Mouse (Mus musculus): Measurements from ENCODE around the gene Nip7. TPM values are rescaled to one million over a fixed set of nuclear protein-coding genes. Genes with fewer than 3 reads are reported as not detected.
A peak's percentile ranks its signal among the peaks of the same experiment; 100 is the strongest.
"Not testable (repeated sequence)": the region's sequence is repeated elsewhere in the genome, so short reads cannot be mapped to it uniquely, and the experiment has no call there.

Nip7 gene
- 10 to 100 TPM; 34.1 TPM for total RNA-seq (2021)
- long read RNA-seq, experiment 1, transcript Nip7-201 (5 exons, 3,036 nt): major isoform, 10 of 13 reads
- long read RNA-seq, experiment 1, partial matches to known transcripts: 1 of 13 reads
- long read RNA-seq, experiment 1, other reads (novel, unspliced or antisense): 2 of 13 reads
- long read RNA-seq, experiment 2, transcript Nip7-201 (5 exons, 3,036 nt): major isoform, 13 of 14 reads
- long read RNA-seq, experiment 2, partial matches to known transcripts: 0 of 14 reads
- long read RNA-seq, experiment 2, other reads (novel, unspliced or antisense): 1 of 14 reads

GRCm38 (mm10) chr8:107056076-107056972, at the start of gene Nip7, which contains the start of gene Cog8:
Gene Nip7, plus strand, starts transcription at chr8:107056877.
Gene Cog8, minus strand, starts transcription at chr8:107056689.
- peak; percentile 90 for DNase-seq

GRCm38 (mm10) chr8:107007795-107008194, 48.9 kb upstream of the Nip7 start:
- DNase-seq: no peak

- no peak for DNase-seq
Observed at GRCm38 (mm10) chr8:107012666-107013065, 44.0 kb upstream of the Nip7 start.

GRCm38 (mm10) chr8:107014915-107015314, 41.8 kb upstream of the Nip7 start:
- DNase-seq: no peak

- DNase-seq: no peak
Observed at GRCm38 (mm10) chr8:107023479-107023878, 33.2 kb upstream of the Nip7 start.

- no peak for DNase-seq
Observed at GRCm38 (mm10) chr8:107029310-107029709, 27.4 kb upstream of the Nip7 start.

- no peak for DNase-seq
Observed at GRCm38 (mm10) chr8:107030058-107030457, 26.6 kb upstream of the Nip7 start.

- peak; percentile 98 for DNase-seq
Observed at GRCm38 (mm10) chr8:107030650-107031576, 25.8 kb upstream of the Nip7 start, which contains the start of gene Vps4a. Gene Vps4a, plus strand, starts transcription at chr8:107031222.

GRCm38 (mm10) chr8:107031577-107032090, 25.0 kb upstream of the Nip7 start:
- DNase-seq: no peak

- not testable (repeated sequence) for DNase-seq
Observed at GRCm38 (mm10) chr8:107033609-107034008, 23.1 kb upstream of the Nip7 start.

- DNase-seq: no peak
Observed at GRCm38 (mm10) chr8:107035641-107036040, 21.0 kb upstream of the Nip7 start.

- DNase-seq: no peak
Observed at GRCm38 (mm10) chr8:107036626-107037025, 20.1 kb upstream of the Nip7 start.

GRCm38 (mm10) chr8:107040632-107041031, 16.0 kb upstream of the Nip7 start:
- no peak for DNase-seq

GRCm38 (mm10) chr8:107045478-107045877, 11.2 kb upstream of the Nip7 start:
- DNase-seq: no peak

- DNase-seq: no peak
Observed at GRCm38 (mm10) chr8:107046976-107047375, 9.7 kb upstream of the Nip7 start.

- DNase-seq: peak; percentile 85
Observed at GRCm38 (mm10) chr8:107048061-107048941, 8.4 kb upstream of the Nip7 start, which contains the start of gene Pdf. Gene Pdf, minus strand, starts transcription at chr8:107048614.

GRCm38 (mm10) chr8:107049480-107049879, 7.2 kb upstream of the Nip7 start:
- no peak for DNase-seq

GRCm38 (mm10) chr8:107052046-107052445, 4.6 kb upstream of the Nip7 start:
- DNase-seq: no peak

GRCm38 (mm10) chr8:107056973-107057369, 294 bp downstream of the Nip7 start:
- no peak for DNase-seq

GRCm38 (mm10) chr8:107062613-107063012, 5.9 kb downstream of the Nip7 start:
- DNase-seq: no peak

Data from gastrocnemius, postnatal 10 days (tissue).